Mouse (Mus musculus): ENCODE data around the gene Gm21977.
"Not testable (repeated sequence)": the region's sequence is repeated elsewhere in the genome, so short reads cannot be mapped to it uniquely, and the experiment has no call there.

Gm21977 gene

DNA sequence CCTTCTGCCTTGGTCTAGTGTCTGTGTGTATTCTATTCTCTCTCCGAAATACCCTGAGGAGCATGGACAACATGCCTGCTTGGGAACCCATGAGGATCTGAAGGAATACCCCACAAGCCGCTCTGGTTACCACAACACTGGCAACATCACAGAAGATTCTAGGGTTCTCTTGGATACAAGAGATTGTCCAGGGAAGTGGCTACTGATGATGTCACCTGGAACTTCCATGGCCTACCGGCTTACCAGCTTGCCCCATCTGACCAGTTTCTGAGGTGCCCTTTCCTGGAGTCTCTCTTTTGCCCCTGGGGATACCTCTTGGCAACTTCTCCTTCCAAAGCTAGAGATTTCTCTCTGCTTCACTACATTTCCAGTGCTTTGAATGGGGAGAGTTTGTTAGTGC is at the start of gene Gm21977:
Gene Gm21977, minus strand, starts transcription at position 101 of the 400 bp plus-strand sequence.
- DNase-seq (ENCODE audit: low spot score): not testable (repeated sequence)
